In the genomic region with DNA sequence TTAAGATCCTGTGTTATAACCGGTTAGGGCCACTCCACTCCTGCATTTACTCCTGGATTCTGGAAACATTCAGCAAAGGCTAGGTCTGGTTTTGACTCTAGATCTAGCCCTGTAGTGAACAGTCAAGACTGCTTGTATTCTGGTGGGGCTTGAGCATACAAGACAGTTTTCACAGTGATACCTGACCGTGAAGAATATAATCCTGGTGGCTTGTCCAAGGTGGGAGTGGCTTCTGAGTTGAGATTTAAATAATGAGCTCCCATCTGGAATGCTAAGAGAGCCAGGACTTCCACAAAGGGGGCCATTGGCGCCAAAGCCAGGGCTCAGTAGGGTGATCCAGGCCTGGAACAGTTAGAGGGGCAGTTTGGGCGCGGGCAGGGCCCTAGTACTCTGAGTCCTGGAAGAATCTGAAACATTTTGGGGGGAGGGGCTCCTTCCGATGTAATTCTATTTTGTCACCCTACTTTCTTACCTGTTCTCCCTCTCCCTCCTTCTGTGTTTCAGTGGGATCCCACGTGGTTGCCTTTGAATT, we compare ENCODE assay signal across 10 mouse cellular contexts. TPM values are rescaled to one million over a fixed set of nuclear protein-coding genes. Genes with fewer than 3 reads are reported as not detected.
DNase-seq lines count a peak whose midpoint lies in the region; ATAC-seq and TF ChIP-seq lines count a peak whose summit lies in the region.
"Had no signal": no experiment of that assay in that cellular context is flagged by ENCODE, and none has a peak within 500 bp of the region (broad histone marks: within the 10 kb centered on the region; RNA-seq: fewer than 3 reads in every experiment).

No protein-coding gene starts in this region.

- H3K4me3 ChIP-seq in gastrocnemius, adult 2 months, result peak overlapping the region; percentile 99
- H3K4me3 ChIP-seq in hindbrain, embryonic 12.5 days, result peak overlapping the region; percentile 63

- no peaks in the 10 kb centered on the region for H3K9me3 ChIP-seq in hindbrain, embryonic 12.5 days (replicated peaks)

- H3K4me2 ChIP-seq in hindbrain, embryonic 12.5 days (replicated peaks), result peak overlapping the region; percentile 100

- H3K36me3 ChIP-seq in hindbrain, embryonic 12.5 days, result no peaks in the 10 kb centered on the region

- intact Hi-C loops in gastrocnemius, adult 2 months (cut with DNase I), result loop anchor here (1.0 to 5.0 kb wide), 2 partner anchors 44 to 138 kb away; a partner anchor contains a TSS
- intact Hi-C loops in left cerebral cortex, postnatal 25 days (cut with DNase I), result loop anchor here (1.0 to 2.0 kb wide), 2 partner anchors 7 to 43 kb away; no protein-coding TSS in a partner anchor

- no peak for DNase-seq in gastrocnemius, adult 2 months
- no peak for DNase-seq in gastrocnemius, adult 18-20 months (ENCODE audit: low spot score)
- DNase-seq in R1 (ENCODE audit: low read depth, low spot score), result peak; percentile 58
- peak; percentile 22 for DNase-seq in lung, postnatal 10 days
- DNase-seq in embryo, embryonic 10.5 days (ENCODE audit: low spot score), result no peak
- DNase-seq in left cerebral cortex, postnatal 25 days (ENCODE audit: low spot score in 2 of 2), result no peak
- no peak for DNase-seq in layer of hippocampus, adult 8-10 months (ENCODE audit: low spot score in 2 of 2)

- no peak; the same call in 1 of the 2 replicates for ATAC-seq in hindbrain, embryonic 12.5 days (ENCODE audit: low FRiP score)

- peaks cover 15% of the 10 kb centered on the region for H3K4me1 ChIP-seq in hindbrain, embryonic 12.5 days

- H3K9ac ChIP-seq in hindbrain, embryonic 12.5 days, result no peak overlapping the region

- no peak for TF ChIP-seq CTCF in gastrocnemius, adult 2 months (IDR thresholded peaks at IDR 0.05)

- peaks cover 43% of the 10 kb centered on the region for H3K27me3 ChIP-seq in hindbrain, embryonic 12.5 days

- H3K27ac ChIP-seq in gastrocnemius, adult 2 months, result peak overlapping the region; percentile 100
- H3K27ac ChIP-seq in hindbrain, embryonic 12.5 days, result no peak overlapping the region

- WGBS in hindbrain, embryonic 12.5 days, result 43% methylated on average over 7 of the region's 7 CpGs

RNA-seq across cellular contexts. Expression of a gene that starts 1.6 kb away (rescaled TPM):
- total RNA-seq in gastrocnemius, adult 2 months (2021), result 10 to 100 TPM; 54.4 to 64.4 TPM
- 10 to 100 TPM; 33.8 to 73.0 TPM for total RNA-seq in gastrocnemius, adult 18-20 months (2021)
- polyA plus RNA-seq in hindbrain, embryonic 12.5 days (2016; fragmentation: Nextera tagmentation; extraction: Ambion mirVana), result 6.3 and 6.9 TPM in 2 replicates
- total RNA-seq in left cerebral cortex, postnatal 25 days (2021), result 10 to 100 TPM; 20.8 to 24.2 TPM
- 10 to 100 TPM; 29.8 to 38.5 (median 34.8) TPM for total RNA-seq in layer of hippocampus, adult 8-10 months (2022)
- total RNA-seq: common myeloid progenitor, adult 5-6 weeks had no signal
- polyA plus RNA-seq: C2C12 had no signal

RNA-seq across cellular contexts. Expression of a gene that starts 22.3 kb away (rescaled TPM):
- 1 to 10 TPM; 3.6 to 5.3 TPM for total RNA-seq in gastrocnemius, adult 2 months (2021)
- 1 to 10 TPM; 3.5 to 4.2 TPM for total RNA-seq in gastrocnemius, adult 18-20 months (2021)
- 13.0 and 19.4 TPM in 2 replicates for polyA plus RNA-seq in hindbrain, embryonic 12.5 days (2016; fragmentation: Nextera tagmentation; extraction: Ambion mirVana)
- 10 to 100 TPM; 63.5 to 65.8 TPM for total RNA-seq in left cerebral cortex, postnatal 25 days (2021)
- total RNA-seq in layer of hippocampus, adult 8-10 months (2022), result 10 to 100 TPM; 40.8 to 52.0 (median 45.5) TPM

RNA-seq across cellular contexts. Expression of a gene that starts 35.4 kb away (rescaled TPM):
- total RNA-seq in gastrocnemius, adult 2 months (2021), result under 1 TPM; 0.11 to 0.13 TPM
- under 1 TPM in 1 of 2 experiments, not detected in 1; 0.12 TPM for total RNA-seq in gastrocnemius, adult 18-20 months (2021)
- polyA plus RNA-seq in hindbrain, embryonic 12.5 days (2016; fragmentation: Nextera tagmentation; extraction: Ambion mirVana), result 2.8 and 3.8 TPM in 2 replicates
- 1 to 10 TPM; 3.8 to 3.9 TPM for total RNA-seq in left cerebral cortex, postnatal 25 days (2021)
- 10 to 100 TPM; 12.1 to 18.5 (median 13.7) TPM for total RNA-seq in layer of hippocampus, adult 8-10 months (2022)
- total RNA-seq: common myeloid progenitor, adult 5-6 weeks had no signal

Comparison
In these comparisons a context has a peak if more than half of its experiments do, and no peak if none do; other contexts are left out.
1. DNase-seq: peak in R1 (single experiment) and lung, postnatal 10 days (single experiment); none in gastrocnemius, adult 2 months (single experiment), gastrocnemius, adult 18-20 months (single experiment), embryo, embryonic 10.5 days (single experiment), left cerebral cortex, postnatal 25 days (0 of 2) and layer of hippocampus, adult 8-10 months (0 of 2).
2. RNA of a gene that starts 22.3 kb away (total RNA-seq): 63.5 to 65.8 TPM in left cerebral cortex, postnatal 25 days and 40.8 to 52.0 TPM in layer of hippocampus, adult 8-10 months; 3.6 to 5.3 TPM in gastrocnemius, adult 2 months and 3.5 to 4.2 TPM in gastrocnemius, adult 18-20 months; every median in the first group is over 4 times any median in the second.
3. RNA of a gene that starts 35.4 kb away (total RNA-seq): 12.1 to 18.5 TPM in layer of hippocampus, adult 8-10 months and 3.8 to 3.9 TPM in left cerebral cortex, postnatal 25 days; 0.11 to 0.13 TPM in gastrocnemius, adult 2 months and 0.12 TPM in gastrocnemius, adult 18-20 months; every median in the first group is over 4 times any median in the second.